Mouse (Mus musculus) frontal cortex, postnatal 14 days (tissue): Measurements from ENCODE around the gene Itgae.

ENCODE experiments used
- DNase-seq, 2 experiments: peaks; one replicate each; pipeline ENCODE4 v3.0.0; 2022; ENCODE audit warnings: low spot score in 2 of 2

Gene Itgae

DNA sequence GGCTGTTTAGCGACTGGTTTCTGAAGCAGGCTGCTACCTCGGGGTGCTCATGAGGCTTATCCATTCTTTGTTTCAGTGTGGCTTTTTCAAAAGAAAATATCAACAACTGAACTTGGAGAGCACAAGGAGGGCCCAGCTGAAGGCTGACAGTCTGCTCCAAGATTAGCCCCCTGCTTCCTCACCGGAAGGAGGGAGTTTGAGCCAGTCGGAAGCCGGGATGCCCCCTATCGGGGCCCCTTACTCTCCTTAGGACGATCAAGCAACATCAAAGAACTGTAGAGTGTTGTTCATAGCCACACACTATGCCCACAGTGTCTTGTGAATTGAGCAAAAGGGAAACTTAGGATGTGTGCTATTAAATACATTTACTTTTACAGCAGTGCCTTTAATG lies 56.6 kb downstream of the Itgae start:
- no peak for DNase-seq

DNA sequence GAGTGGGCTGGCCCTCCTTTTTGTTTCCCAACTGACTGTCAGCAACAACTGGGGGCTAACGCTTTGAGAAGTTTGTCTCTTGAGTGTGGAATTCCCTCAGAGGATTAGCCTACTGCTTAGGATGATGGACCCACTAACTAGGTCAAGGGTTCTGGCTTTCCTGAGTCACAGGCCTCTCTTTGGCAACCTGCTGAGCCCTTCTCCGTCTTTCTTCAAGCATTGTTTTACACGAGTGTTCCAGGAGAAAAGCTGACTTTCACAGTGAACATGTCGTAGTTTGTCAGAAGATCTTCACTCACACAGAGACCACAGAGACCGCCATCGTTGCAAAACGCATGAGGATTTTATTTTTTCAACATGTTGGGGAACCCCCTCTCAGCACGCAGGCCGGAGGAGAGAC lies 57.8 kb downstream of the Itgae start:
- no peak for DNase-seq

DNA sequence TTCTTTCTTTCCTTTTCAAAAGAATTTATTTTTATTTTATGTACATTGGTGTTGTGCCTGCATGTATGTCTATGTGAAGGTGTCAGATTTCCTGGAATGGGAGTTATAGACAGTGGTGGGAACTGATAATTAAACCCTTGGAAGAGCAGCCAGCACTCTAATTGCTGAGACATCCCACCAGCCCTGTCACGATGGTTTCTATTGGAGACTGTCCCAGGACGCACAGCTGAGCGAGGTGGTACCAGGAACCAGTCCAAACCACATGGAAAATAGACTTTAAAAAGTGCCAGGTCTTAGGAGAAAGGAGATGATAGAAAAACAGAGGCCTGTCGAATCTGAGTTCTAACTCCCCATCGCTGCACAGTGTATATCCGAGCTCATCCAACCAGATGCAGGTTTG lies 64.7 kb downstream of the Itgae start:
- DNase-seq: no peak

DNA sequence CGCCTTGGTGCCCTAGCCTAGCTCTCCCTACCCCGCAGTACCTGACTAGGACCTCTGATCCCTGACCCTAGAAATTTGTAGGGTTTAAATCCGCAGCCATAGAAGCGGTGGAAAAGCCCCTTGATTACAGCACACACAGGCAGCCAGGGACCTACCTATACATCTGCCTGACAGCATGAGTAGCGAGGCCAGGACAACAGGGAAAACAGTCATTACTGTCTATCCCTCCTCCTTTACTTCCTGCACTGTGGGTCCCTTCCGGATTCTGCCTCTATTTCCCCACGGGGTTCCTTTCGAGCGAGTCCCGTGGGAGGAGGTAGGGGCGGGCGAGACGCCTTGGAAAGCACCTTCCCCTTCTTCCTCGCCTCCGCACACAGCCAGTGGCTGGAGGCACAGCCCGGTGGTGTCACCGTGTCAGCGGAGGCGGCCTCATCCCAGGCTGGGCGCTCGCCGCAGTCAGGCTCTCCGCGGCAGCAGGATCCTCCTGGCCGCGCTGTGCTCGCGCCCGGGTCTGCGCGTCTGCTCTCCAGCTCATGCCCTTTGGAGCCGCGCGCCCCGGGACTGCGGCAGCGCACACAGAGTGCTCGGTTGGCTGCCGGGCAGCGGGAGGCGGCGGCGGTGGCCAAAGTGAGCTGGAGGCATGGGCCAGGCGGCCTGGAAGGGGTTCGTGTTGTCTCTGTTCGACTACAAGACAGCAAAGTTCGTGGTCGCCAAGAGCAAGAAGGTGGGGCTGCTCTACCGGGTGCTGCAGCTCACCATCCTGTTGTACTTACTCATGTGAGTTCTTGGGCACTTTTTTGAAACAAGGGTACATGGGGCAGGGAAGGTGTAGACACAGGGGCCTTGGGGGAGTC lies 69.8 kb downstream of the Itgae start, which contains the start of gene P2rx5:
TSS of gene P2rx5 (plus strand) at position 465 of the 854 bp plus-strand sequence.
- DNase-seq: no peak

DNA sequence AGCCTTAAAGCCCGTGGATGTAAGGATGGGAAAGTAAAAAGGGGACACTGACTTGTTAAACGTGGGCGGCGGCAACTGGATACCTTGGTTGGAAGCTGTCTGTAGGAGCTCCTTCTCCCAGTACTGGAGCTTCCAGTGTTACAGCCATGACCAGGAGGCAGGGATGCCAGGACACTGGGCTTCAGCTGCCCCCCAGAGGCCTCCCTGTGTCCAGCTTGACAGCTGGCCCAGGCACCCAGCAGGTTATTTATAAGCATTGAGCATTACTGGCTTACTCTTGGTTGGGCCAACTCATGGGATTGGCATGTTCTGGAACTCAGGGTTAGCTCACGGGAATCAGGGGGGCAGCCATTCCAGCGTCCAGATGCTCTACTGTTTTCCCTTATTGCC lies 70.4 kb downstream of the Itgae start:
- no peak for DNase-seq

DNA sequence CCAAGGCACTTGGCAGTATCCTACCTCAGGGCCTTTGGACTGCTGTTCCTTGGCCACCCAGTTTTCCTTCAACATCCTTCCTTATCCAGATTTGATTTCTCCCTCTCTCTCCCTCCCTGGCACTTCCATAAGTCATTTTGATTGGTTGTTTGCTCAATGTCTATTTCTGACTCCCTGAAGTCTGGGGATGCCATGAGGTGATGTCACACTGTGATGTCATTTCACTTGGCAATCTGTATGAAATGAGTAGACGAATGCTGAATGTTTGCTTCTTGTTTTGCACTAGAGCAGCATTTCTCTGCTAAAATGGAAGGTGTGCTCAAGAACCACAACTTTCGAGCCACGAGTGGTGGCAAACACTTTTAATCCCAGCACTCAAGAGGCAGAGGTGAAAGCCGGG lies 71.2 kb downstream of the Itgae start:
- DNase-seq: no peak

DNA sequence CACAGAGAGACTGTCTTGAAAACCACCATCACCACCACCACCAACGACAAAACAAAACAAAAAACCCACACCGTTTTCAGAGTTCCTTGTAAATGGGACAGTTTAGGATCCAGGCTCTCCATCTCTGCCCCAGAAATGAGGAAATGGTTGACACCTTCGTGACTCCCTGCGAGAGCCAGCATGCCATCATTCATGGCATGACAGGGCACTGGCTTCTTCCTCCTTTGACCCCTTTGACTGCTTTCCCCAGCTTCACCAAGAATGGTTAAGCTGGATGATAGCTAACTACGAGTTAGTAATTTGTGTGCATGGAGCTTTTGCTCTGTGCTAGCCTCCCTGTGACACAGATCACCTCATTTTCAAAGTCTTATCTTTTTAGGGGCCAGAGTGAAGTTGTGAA lies 71.9 kb downstream of the Itgae start:
- no peak for DNase-seq

DNA sequence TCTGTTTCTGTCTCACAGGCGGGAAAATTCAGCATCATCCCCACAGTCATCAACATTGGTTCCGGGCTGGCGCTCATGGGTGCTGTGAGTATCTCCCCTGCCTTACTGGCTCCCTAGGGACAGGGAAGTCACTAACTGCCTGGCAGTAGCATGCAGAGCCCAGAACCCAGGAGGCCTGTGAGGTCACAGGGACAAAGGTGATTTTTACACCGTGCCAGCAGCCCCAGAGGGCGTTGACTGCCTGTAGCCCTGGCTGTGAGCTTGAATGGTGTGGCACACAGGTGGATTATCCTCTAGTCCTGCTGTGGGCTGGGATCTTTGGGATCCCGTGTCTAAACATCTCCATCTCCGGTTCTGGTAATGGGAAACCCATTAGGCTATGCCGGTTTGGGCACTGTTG lies 77.7 kb downstream of the Itgae start:
- DNase-seq: no peak

DNA sequence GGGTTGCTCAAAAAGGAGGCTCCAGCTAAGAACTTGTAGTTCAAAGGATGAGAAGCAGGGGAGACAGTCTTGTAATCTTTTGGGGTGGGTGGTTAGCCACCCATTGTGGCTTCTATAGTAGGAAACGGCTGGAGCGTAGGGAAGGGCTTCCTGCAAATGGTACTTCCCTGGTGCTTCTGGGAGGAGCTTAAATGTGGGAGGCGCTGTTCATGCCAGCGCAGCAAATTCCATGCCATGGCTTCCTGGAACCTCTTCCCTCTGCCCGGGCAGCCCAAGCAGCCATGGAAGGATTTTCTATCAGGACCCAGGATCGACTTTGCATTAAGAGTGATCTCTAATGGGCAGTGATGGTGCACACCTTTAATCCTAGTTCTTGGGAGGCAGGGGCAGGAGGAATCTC lies 78.2 kb downstream of the Itgae start:
- no peak for DNase-seq

DNA sequence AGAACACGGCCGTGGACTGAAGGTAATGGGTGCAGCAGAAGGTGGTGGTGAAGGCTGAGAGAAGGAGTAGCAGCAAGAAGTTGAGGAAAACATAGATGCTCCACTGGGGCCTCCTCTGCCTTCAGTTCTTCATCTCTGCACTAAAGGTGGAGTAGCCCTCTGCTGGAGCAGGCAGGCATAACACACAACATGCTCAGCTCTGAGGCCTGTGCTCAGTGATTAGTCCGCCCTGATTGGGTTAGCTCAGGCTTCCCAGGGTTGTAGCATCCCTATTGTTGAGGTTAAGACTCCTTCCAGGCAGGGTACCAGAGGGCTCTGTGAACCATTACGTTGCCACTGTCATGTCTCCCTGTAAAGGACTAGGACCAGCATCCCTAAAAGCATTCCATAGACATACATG lies 78.8 kb downstream of the Itgae start:
- DNase-seq: peak in 1 of 2 experiments; percentile 53

DNA sequence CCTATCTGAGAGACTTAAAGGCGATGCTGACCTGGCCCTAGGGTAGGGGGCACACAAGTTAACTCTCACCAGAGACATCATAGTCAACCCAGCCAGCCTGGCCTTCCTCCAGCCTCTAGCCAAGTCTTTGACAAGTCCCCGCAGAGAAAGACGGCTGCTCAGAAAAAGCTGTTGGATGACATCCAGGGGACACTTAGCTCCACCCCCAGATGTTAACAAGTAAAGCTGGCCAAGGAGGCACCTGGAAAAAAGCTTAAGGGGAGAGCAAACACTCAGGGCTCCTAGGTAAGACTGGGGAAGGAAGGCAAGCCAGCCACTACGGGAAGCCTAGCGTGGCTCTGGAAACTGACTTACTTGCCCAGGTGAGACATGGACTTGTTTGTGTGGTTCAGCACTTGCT lies 81.8 kb downstream of the Itgae start:
- no peak for DNase-seq

DNA sequence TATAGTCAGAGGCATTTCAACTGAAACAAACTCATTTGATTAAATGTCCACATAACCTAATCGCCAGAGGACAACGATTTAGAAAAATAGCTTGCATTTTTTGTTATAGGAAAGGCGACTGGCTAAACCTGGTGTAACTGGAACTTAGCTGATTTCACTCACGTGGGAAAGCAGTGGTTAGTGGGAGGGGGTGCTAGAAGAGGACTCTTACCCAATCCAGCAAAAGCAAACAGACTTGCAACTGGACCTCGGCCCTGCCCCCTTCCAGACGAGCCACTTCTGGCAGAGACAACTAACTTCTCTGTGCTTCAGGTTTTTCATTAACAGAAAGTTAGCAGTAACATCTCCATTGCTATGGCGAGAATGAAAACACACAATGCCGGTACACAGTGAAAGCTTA lies 85.2 kb downstream of the Itgae start:
- DNase-seq: no peak

DNA sequence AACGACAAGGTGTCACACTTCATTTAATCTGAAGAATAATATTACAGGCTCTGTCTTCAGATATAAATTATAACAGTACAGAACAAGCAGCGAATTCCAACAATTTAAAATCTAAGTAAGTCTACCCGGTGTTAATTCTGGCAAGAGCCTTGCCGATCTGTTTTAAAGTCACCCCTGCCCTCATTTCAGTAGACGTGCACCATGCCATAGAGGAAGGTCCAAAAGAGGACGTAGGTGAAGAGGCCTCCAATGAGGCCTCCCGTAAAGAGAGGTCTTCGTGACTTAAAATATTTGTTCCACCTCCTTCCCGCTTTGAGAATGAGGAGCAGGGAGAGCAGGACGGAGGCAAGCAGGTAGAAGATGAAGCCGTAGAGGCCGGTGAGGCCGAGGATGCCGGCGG lies 85.8 kb downstream of the Itgae start:
- DNase-seq: no peak

DNA sequence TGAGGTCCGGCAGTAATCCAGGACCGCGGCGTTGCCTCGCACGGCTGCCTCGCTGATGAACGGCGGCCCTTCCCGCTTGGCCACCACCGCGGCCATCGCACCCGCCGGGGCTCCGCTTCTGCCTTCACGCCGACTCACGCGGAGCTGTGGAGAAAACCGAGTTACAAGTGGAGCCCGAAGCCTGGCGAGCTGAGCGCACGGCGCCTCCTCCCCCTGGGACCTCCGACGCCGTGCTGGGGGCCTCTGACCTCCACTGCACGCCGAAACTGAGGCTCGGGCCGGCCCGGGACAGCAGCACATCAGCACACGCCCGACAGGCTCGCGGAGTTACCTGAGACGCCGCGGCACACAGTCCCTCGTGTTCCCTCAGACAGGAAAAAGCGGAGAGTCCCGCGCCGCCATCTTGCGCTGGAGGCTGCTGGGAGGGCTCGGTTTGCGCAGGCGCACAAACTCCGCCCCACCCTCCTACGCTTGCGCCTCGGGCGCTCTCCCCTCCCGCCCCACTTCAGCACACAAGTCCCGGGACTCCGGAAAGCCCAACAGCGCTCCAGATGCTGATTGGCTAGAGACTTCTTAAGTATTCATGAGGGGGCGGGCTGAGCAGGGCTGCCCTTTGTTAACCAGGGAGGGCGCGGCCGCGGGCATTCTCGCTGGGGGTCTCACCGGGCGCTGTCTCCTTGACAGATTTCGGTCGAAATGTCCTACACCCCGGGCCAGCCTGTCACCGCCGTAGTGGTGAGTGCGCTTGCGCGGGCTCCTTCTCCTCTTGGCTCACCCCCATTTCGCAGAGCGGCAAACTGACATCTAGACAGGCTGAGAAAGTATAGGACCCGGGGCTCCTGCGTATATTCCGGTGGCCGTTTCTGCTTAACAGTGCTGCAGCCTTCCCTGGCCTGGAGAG lies 86.5 kb downstream of the Itgae start, which contains the start of the genes Emc6 and Tax1bp3:
TSS of gene Emc6 (minus strand) at position 430 of the 901 bp plus-strand sequence.
TSS of gene Tax1bp3 (plus strand) at position 476 of the 901 bp plus-strand sequence.
- peak; percentile 89 for DNase-seq

DNA sequence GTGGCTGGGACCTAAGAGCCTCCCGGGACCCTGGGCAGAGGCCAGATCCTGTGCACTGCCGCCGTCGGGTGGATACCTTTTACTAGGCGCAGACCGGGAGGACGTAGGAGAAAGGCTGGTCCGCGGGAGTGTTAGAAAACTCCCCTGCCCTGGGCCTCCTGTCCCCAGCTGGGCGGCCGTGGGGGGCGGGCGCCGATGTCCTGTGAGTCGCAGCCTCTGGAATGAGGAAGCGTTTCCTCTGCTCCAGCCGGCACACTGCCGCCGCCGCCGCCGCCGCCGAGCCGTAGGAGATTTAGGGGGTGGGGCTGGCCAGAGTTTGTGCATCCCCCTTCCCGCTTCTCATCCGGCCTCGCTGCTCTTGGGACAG lies 87.1 kb downstream of the Itgae start:
- DNase-seq: no peak

DNA sequence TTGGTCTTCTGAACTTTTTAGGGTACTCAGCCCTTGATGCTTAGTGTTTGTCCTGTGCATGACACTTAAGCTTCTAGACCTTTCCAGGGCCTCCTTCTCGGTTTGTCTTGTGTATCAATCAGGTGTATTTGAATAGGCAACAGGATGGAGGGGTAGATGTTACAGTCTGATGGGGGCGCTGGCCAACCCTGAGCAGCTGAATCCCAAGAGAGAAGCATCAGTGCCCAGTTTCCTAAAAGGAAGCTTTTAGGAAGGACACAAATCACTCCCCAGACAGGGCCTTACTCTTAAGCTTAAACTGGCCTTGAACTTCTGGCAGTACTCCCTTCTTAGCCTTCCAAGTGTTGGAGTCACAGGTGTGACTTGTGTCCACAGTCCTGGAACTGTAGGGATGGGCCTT lies 87.5 kb downstream of the Itgae start:
- no peak for DNase-seq

DNA sequence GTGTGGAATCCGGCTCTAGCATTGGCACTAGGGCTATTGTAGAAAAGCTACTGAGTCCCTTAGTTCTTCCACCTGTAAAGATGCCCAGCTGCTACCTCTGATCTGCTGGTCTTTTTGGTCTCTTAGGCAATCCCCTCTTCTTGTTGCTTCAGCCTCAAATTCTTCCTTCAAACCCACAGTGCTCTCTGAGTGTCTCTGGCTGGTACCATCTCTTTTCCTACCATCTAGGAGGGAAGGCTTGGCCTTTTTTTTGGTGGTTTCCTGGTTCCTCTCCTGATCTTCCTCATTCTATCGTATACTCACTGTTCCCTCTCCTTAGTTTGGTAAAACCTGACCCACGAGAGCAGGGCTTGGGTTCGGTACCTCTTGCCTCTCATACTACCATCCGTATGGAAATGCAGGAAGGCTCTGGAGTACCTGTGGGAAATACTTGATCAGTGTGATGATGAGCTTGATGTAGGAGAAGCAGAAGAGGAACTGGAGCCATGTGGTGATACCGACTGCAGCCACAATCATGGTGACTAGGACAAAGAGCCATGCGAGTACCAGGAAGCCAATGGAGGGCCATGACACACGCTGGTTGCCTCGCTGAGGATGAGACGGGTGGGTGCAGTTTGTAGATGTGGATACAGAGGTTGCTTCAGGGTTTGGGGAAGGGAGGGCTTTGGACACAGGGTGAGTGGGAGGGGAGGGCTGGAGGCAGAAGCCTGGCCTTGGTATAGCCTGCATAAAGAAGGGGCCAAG lies 95.7 kb downstream of the Itgae start:
- DNase-seq: no peak

DNA sequence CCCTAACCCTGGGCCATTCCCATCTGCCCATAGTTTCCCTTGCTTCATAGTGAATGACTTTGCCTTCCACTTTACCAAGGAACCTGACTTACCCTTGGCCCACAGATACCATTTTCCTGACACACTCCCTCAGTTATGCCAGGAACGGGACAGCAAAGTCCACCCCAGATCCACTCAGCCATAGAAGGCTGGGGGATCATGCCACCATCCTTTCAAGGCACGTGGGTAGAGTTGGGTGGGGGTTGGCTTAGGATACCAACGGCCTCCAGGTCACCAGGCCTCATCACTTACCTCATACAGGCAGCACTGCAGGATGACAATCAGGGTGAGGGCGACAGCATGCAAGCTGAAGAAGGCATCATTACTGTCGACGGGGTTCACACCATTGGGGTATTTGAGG lies 96.8 kb downstream of the Itgae start:
- DNase-seq: no peak

DNA sequence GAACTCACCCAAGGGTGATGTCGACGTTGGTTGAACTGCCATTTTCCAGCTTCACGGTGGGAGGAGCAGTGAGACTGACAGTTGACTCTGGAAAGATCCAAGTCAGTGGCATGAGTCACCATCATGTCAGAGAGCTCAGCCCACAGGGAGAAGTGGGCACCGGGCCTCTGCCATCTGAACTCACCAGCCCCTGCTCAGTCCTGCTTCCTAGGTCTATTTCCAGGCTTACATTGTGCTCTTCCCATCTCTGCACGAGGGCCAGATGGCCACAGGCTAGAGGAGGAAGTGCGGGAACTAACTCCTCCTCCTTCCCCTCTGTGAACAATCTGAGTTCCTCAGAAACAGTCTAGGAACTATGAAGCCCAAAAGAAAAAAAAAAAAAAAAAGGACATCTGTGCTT lies 102.7 kb downstream of the Itgae start:
- DNase-seq: no peak

DNA sequence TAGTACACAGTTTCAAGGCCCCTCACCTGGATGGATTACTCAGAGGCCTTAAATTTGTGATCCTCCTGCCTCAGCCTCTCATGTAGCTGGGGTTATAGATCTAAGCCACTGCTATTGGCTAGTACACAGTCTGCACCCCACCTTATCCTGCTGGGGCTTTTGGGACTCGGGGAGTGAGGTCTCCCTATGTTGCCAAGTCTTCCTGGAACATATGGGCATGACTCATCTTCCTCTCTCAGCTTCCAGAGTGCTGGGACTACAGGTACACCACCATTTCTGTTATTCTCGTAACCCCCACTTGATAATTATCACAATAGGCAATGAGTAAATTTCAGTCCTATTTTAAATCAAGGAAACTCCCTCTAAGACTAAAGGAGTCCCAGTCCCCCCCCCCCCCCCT lies 104.1 kb downstream of the Itgae start:
- DNase-seq: no peak
